Mouse (Mus musculus) myocyte (in vitro differentiated cells): Measurements from ENCODE around the gene Matn4. TPM values are rescaled to one million over a fixed set of nuclear protein-coding genes. Genes with fewer than 3 reads are reported as not detected.

Experiments used
- H3K27me3 ChIP-seq: one replicate; pipeline ENCODE4 v1.6.1; 2011; ENCODE audit not compliant: control insufficient read depth, insufficient read depth, insufficient read length
- H3K36me3 ChIP-seq: one replicate; pipeline ENCODE4 v1.6.1; 2011; ENCODE audit not compliant: control insufficient read depth, insufficient read depth
- H3K4me2 ChIP-seq: one replicate; pipeline ENCODE4 v1.6.1; 2011; ENCODE audit warnings: low read depth, control low read depth
- H3K4me3 ChIP-seq: one replicate; pipeline ENCODE4 v1.5.1; 2011; ENCODE audit warnings: mild to moderate bottlenecking, control low read depth, moderate library complexity
- H3K79me2 ChIP-seq: one replicate; pipeline ENCODE4 v1.6.1; 2011; ENCODE audit not compliant: control insufficient read depth, insufficient read depth
- H3ac ChIP-seq: one replicate; pipeline ENCODE4 v1.6.1; 2011; ENCODE audit not compliant: control insufficient read depth, insufficient read length
- CEBPB ChIP-seq: IDR thresholded peaks from 2 replicates; pipeline ENCODE4 v1.6.1; 2011; ENCODE audit warnings: mild to moderate bottlenecking, moderate library complexity; ENCODE audit not compliant: poor library complexity, insufficient read depth, severe bottlenecking
- E2F4 ChIP-seq: IDR thresholded peaks from one replicate; pipeline ENCODE4 v1.6.1; 2011; ENCODE audit warnings: mild to moderate bottlenecking, control low read depth, moderate library complexity; ENCODE audit not compliant: insufficient read depth
- MAX ChIP-seq: IDR thresholded peaks from one replicate; pipeline ENCODE4 v1.6.1; 2011; ENCODE audit warnings: low read depth, mild to moderate bottlenecking, control low read depth
- MYOD1 ChIP-seq, 3 experiments: IDR thresholded peaks; one replicate each; pipeline ENCODE4 v1.6.1; 2011; ENCODE audit warnings: control low read depth in 2 of 3, low read depth in 2 of 3, mild to moderate bottlenecking in 2 of 3, moderate library complexity in 1 of 3; ENCODE audit not compliant: insufficient read length in 2 of 3, control insufficient read depth in 1 of 3
- MYOG ChIP-seq, 3 experiments: IDR thresholded peaks; one replicate each; pipeline ENCODE4 v1.6.1; 2011; ENCODE audit warnings: control low read depth in 2 of 3, low read depth in 2 of 3, mild to moderate bottlenecking in 2 of 3; ENCODE audit not compliant: insufficient read length in 2 of 3, control insufficient read depth in 1 of 3, insufficient read depth in 1 of 3
- POLR2A ChIP-seq: IDR thresholded peaks from one replicate; pipeline ENCODE4 v1.6.1; 2011; ENCODE audit warnings: low read depth, mild to moderate bottlenecking, control low read depth, moderate library complexity; ENCODE audit not compliant: insufficient read length
- POLR2AphosphoS2 ChIP-seq: IDR thresholded peaks from one replicate; pipeline ENCODE4 v1.6.1; 2011; ENCODE audit warnings: low read depth, control low read depth; ENCODE audit not compliant: insufficient read length
- REST ChIP-seq: IDR thresholded peaks from one replicate; pipeline ENCODE4 v1.6.1; 2011; ENCODE audit warnings: mild to moderate bottlenecking, control low read depth, moderate library complexity; ENCODE audit not compliant: insufficient read depth, insufficient read length
- SRF ChIP-seq: IDR thresholded peaks from one replicate; pipeline ENCODE4 v1.6.1; 2011; ENCODE audit warnings: low read depth; ENCODE audit not compliant: control insufficient read depth, insufficient read length
- TCF12 ChIP-seq: IDR thresholded peaks from one replicate; pipeline ENCODE4 v1.6.1; 2011; ENCODE audit warnings: mild to moderate bottlenecking, control low read depth; ENCODE audit not compliant: poor library complexity, insufficient read depth, severe bottlenecking
- TCF3 ChIP-seq: IDR thresholded peaks from one replicate; pipeline ENCODE4 v1.6.1; 2011; ENCODE audit warnings: low read depth, control low read depth; ENCODE audit not compliant: insufficient read length
- USF1 ChIP-seq: IDR thresholded peaks from one replicate; pipeline ENCODE4 v1.6.1; 2011; ENCODE audit warnings: low read depth, mild to moderate bottlenecking, control low read depth, moderate library complexity
- polyA plus RNA-seq: library from polyadenylated mRNA; unstranded; fragments of >200 nt; fragmentation: generic; extraction: Trizol; gene quantifications from one replicate; pipeline ENCODE4 v1.2.1, GENCODE M21; 2012; ENCODE audit warnings: missing spikeins

Gene Matn4
- polyA plus RNA-seq, 1 experiment: 0.01 TPM

DNA sequence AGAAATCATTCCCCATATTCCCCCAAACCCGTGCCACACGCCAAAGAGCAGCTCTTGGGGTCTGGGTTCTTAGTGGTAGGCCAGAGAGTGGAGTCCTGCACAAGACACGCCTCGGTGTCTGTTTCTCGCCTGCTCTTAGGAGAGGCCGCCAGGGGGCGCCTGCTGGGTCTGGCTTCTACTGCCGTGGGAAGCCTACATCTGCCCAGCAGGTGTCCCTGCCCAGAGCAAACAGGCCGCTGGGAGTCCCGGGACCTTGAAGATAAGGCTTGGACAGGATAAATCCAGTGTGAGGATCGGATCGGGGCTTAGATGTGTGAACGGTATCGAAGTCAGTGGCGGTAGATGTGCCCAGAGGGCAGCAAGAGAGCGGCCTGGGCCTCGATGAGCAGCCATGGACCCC is 2.1 kb downstream of the Matn4 start, which contains the start of gene Rbpjl:
Gene Rbpjl (plus strand): TSS at position 236 of the 400 bp plus-strand sequence.
- TF ChIP-seq MYOG (IDR thresholded peaks at IDR 0.05; ENCODE audit: control insufficient read depth in 1 of 3, insufficient read depth in 1 of 3, insufficient read length in 2 of 3, low read depth in 2 of 3): peak in 1 of 3 experiments; percentile 32
- no peak for TF ChIP-seq SRF
- no peak for TF ChIP-seq E2F4
- no peak for TF ChIP-seq POLR2A
- Histone ChIP-seq H3K27me3 (peaks cover 56% of the 10 kb centered on the region), H3K36me3 (no peaks in the 10 kb centered on the region), H3K4me3 (no peak within 1 kb of the TSS), H3ac (no peak within 1 kb of the TSS), H3K79me2 (no peaks in the 10 kb centered on the region), H3K4me2 (no peak within 1 kb of the TSS)

- H3ac ChIP-seq: no peak overlapping the region
- peaks cover 25% of the 10 kb centered on the region for H3K27me3 ChIP-seq
- no peak overlapping the region for H3K4me2 ChIP-seq
- H3K79me2 ChIP-seq: no peaks in the 10 kb centered on the region
- H3K4me3 ChIP-seq: no peak overlapping the region
- no peaks in the 10 kb centered on the region for H3K36me3 ChIP-seq
- no peak for TF ChIP-seq REST
- no peak for TF ChIP-seq TCF3
- no peak for TF ChIP-seq MYOG (IDR thresholded peaks at IDR 0.05; ENCODE audit: control insufficient read depth in 1 of 3, insufficient read depth in 1 of 3, insufficient read length in 2 of 3, low read depth in 2 of 3)
- no peak for TF ChIP-seq POLR2A
- TF ChIP-seq USF1: no peak
Measured at GRCm38 (mm10) chr2:164396911-164397310, 8.0 kb downstream of the Matn4 start.

DNA sequence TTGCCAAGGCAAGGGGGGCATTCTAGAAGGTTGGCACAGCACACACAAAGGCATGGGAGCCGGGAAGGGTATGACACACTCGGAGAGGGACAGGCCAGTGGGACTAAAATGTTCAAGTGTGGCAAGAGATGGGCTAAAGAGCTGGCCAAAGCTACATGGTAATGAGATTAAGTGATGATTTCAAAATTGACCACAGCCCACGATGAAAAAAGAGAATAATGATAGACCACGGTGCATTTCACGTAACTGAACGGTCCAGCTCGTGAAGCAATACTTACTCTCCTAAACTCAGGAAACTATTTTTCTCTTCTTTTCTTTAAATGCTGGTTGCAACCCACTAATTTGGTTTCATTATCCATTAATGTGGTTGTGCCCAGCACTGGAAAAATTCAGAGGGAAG is 8.9 kb downstream of the Matn4 start:
- no peak for TF ChIP-seq POLR2A
- TF ChIP-seq CEBPB: no peak
- TF ChIP-seq SRF: no peak
- no peak for TF ChIP-seq TCF3
- TF ChIP-seq USF1: no peak
- no peak for TF ChIP-seq POLR2AphosphoS2
- no peak for TF ChIP-seq TCF12
- no peak for TF ChIP-seq MYOG (IDR thresholded peaks at IDR 0.05; ENCODE audit: control insufficient read depth in 1 of 3, insufficient read depth in 1 of 3, insufficient read length in 2 of 3, low read depth in 2 of 3)
- TF ChIP-seq E2F4: no peak
- Histone ChIP-seq H3K4me3 (no peak overlapping the region), H3K4me2 (no peak overlapping the region), H3K79me2 (no peaks in the 10 kb centered on the region), H3ac (no peak overlapping the region), H3K36me3 (no peaks in the 10 kb centered on the region), H3K27me3 (peaks cover 17% of the 10 kb centered on the region)

- H3K27me3 ChIP-seq: no peaks in the 10 kb centered on the region
- H3ac ChIP-seq: no peak overlapping the region
- no peak for TF ChIP-seq TCF12
- H3K36me3 ChIP-seq: no peaks in the 10 kb centered on the region
- H3K4me3 ChIP-seq: no peak overlapping the region
- H3K79me2 ChIP-seq: no peaks in the 10 kb centered on the region
- H3K4me2 ChIP-seq: no peak overlapping the region
Measured at GRCm38 (mm10) chr2:164393126-164393525, 11.8 kb downstream of the Matn4 start.

GRCm38 (mm10) chr2:164389499-164389898 is 15.5 kb downstream of the Matn4 start:
- H3K4me3 ChIP-seq: no peak overlapping the region
- H3K4me2 ChIP-seq: peak overlapping the region; percentile 34
- no peaks in the 10 kb centered on the region for H3K36me3 ChIP-seq
- TF ChIP-seq MYOD1 (IDR thresholded peaks at IDR 0.05; ENCODE audit: control insufficient read depth in 1 of 3, insufficient read length in 2 of 3, low read depth in 2 of 3) (no peak), E2F4 (no peak), REST (no peak), MYOG (IDR thresholded peaks at IDR 0.05; ENCODE audit: control insufficient read depth in 1 of 3, insufficient read depth in 1 of 3, insufficient read length in 2 of 3, low read depth in 2 of 3) (no peak)
- no peaks in the 10 kb centered on the region for H3K79me2 ChIP-seq
- H3ac ChIP-seq: no peak overlapping the region
- H3K27me3 ChIP-seq: no peaks in the 10 kb centered on the region

DNA sequence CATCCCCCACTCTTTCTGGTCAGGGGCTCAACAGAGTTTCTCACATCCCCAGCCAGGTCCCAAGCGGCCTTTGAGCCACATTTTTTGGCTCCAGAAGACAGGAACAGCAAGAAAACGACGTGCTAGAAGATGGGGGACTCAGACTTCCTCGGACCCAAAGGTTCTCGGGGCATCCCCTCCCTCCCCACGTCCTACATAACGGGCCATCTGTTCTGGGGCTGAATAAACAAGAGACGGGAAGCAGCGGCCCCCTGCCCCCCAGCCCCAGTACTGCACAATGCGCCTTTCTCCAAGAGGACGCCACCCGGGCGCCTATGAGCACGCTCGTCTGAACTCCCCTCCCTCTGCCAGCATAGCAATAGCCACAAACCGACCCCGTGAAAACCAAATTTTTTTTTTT is 15.9 kb downstream of the Matn4 start, which contains the start of gene Slpi:
Gene Slpi (minus strand): TSS at position 76 of the 400 bp plus-strand sequence.
- Histone ChIP-seq H3K27me3 (no peaks in the 10 kb centered on the region), H3K4me3 (no peak within 1 kb of the TSS), H3K79me2 (no peaks in the 10 kb centered on the region), H3K4me2 (peak within 1 kb of the TSS; percentile 34), H3ac (no peak within 1 kb of the TSS), H3K36me3 (no peaks in the 10 kb centered on the region)
- no peak for TF ChIP-seq POLR2AphosphoS2
- TF ChIP-seq CEBPB: no peak
- TF ChIP-seq E2F4: no peak
- TF ChIP-seq TCF3: no peak
- no peak for TF ChIP-seq POLR2A
- TF ChIP-seq MAX: no peak
- no peak for TF ChIP-seq SRF
- no peak for TF ChIP-seq MYOG (IDR thresholded peaks at IDR 0.05; ENCODE audit: control insufficient read depth in 1 of 3, insufficient read depth in 1 of 3, insufficient read length in 2 of 3, low read depth in 2 of 3)
- TF ChIP-seq REST: no peak
- no peak for TF ChIP-seq TCF12
- no peak for TF ChIP-seq USF1
- no peak for TF ChIP-seq MYOD1 (IDR thresholded peaks at IDR 0.05; ENCODE audit: control insufficient read depth in 1 of 3, insufficient read length in 2 of 3, low read depth in 2 of 3)
